Mouse (Mus musculus) limb, embryonic 11.5 days (tissue): ENCODE results near the gene Mmaa. TPM values are rescaled to one million over a fixed set of nuclear protein-coding genes. Genes with fewer than 3 reads are reported as not detected.

Experiments
- ATAC-seq: fragments of 200-750 bp; cut with Nextera tagmentation; 2 replicates; pipeline ENCODE4 v1.8.0; 2017; ENCODE audit warnings: low read depth; ENCODE audit not compliant: insufficient number of reproducible peaks, low FRiP score, low TSS enrichment
- DNase-seq: peaks from one replicate; pipeline ENCODE4 v3.0.0-alpha.2; 2015; ENCODE audit warnings: low spot score
- H3K27ac ChIP-seq: fragments of 300-500 bp; sonication (generic); replicated peaks from 2 replicates; pipeline ENCODE4 v1.5.1; 2014; ENCODE audit warnings: low read depth, mild to moderate bottlenecking, low read length
- H3K27me3 ChIP-seq: fragments of 300-500 bp; sonication (generic); 2 replicates; pipeline ENCODE4 v1.6.1; 2014; ENCODE audit warnings: mild to moderate bottlenecking, low read length, mixed read lengths; ENCODE audit not compliant: control insufficient read depth, insufficient read depth
- H3K36me3 ChIP-seq: fragments of 300-500 bp; sonication (generic); 2 replicates; pipeline ENCODE4 v1.6.1; 2014; ENCODE audit warnings: mild to moderate bottlenecking, low read length, moderate library complexity, mixed read lengths; ENCODE audit not compliant: control insufficient read depth, insufficient read depth
- H3K4me1 ChIP-seq: fragments of 300-500 bp; sonication (generic); 2 replicates; pipeline ENCODE4 v1.6.1; 2014; ENCODE audit warnings: low read length, mixed read lengths; ENCODE audit not compliant: control insufficient read depth, insufficient read depth
- H3K4me2 ChIP-seq: fragments of 300-500 bp; sonication (generic); 2 replicates; pipeline ENCODE4 v1.6.1; 2014; ENCODE audit warnings: low read depth, mild to moderate bottlenecking, moderate library complexity; ENCODE audit not compliant: severe bottlenecking
- H3K4me3 ChIP-seq: fragments of 300-500 bp; sonication (generic); 2 replicates; pipeline ENCODE4 v1.5.1; 2014; ENCODE audit warnings: low read depth, low read length
- H3K9ac ChIP-seq: fragments of 300-500 bp; sonication (generic); 2 replicates; pipeline ENCODE4 v1.6.1; 2014; ENCODE audit warnings: mild to moderate bottlenecking, low read length
- H3K9me3 ChIP-seq: fragments of 300-500 bp; sonication (generic); 2 replicates; pipeline ENCODE4 v1.6.1; 2016; ENCODE audit warnings: low read length; ENCODE audit not compliant: control insufficient read depth
- WGBS: fragments of 180-500 bp; shearing (Covaris S2); extraction: QIAGEN DNeasy Blood & Tissue Kit; methylation state at CpG from one replicate; pipeline ENCODE4 v1.1.7; 2014; 5-methylcytosine and 5-hydroxymethylcytosine counted together
- polyA plus RNA-seq: library from polyadenylated mRNA; unstranded; fragments of >200 nt; fragmentation: Nextera tagmentation; extraction: Ambion mirVana; gene quantifications from 2 replicates; pipeline ENCODE4 v1.2.1, GENCODE M21; 2014

Gene Mmaa
- polyA plus RNA-seq, 1 experiment from 2014 or later, result 12.5 TPM

DNA sequence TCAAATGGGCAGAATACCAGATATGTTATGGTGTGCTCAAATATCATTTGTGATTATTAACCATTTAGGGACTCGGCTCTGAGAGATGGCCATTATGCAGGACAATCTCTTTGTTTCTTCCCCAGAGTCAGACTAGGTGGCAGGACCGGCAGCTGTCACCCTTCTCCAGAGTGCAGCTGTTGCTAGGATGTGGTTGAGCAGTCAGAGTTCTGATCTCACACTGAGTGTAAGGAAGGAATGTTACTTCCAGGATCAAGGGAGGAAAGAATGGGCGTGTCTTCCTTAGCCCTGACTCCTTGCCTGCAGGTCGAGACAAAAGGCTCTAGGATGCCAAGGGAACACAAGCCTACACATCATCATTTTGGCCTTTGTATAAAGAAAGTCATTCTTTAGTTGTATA lies 67.5 kb downstream of the Mmaa start:
- no peak overlapping the region for H3K4me3 ChIP-seq
- H3K27me3 ChIP-seq, result no peaks in the 10 kb centered on the region
- peaks cover 2% of the 10 kb centered on the region; the same call in 1 of the 2 replicates for H3K4me1 ChIP-seq
- no peak overlapping the region for H3K9ac ChIP-seq
- no peak overlapping the region for H3K27ac ChIP-seq
- DNase-seq (peak; percentile 11), ATAC-seq (no peak)
- no peak overlapping the region for H3K4me2 ChIP-seq
- no peaks in the 10 kb centered on the region for H3K9me3 ChIP-seq
- 79% methylated on average over 4 of the region's 4 CpGs for WGBS
- no peaks in the 10 kb centered on the region for H3K36me3 ChIP-seq

DNA sequence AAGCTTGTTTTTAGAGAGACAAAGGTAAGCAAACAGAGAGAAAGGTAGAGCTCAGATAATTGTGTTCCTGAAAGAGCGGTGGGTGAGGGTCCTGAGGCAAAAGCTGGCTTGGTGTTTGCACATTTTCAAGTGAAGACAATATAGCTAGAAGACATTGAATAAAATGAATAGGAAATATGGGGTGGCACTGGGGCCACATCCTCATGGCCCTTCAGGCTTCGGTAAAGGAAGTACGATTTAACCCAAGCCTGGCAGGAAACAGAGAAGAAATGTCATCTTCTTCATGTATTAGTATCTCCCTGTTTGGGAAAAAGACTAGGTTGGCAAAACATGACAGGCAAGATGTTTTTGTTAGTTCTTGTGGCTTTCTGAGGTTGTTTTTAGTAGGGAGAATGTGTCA lies 68.7 kb downstream of the Mmaa start:
- H3K4me2 ChIP-seq, result no peak overlapping the region
- H3K36me3 ChIP-seq, result no peaks in the 10 kb centered on the region
- H3K4me3 ChIP-seq, result no peak overlapping the region
- H3K27ac ChIP-seq, result no peak overlapping the region
- H3K9me3 ChIP-seq, result no peaks in the 10 kb centered on the region
- no peak overlapping the region for H3K9ac ChIP-seq
- 95% methylated on average over 3 of the region's 3 CpGs for WGBS
- H3K27me3 ChIP-seq, result no peaks in the 10 kb centered on the region
- H3K4me1 ChIP-seq, result peaks cover 2% of the 10 kb centered on the region; the same call in 1 of the 2 replicates
- ATAC-seq (no peak), DNase-seq (peak; percentile 9)

DNA sequence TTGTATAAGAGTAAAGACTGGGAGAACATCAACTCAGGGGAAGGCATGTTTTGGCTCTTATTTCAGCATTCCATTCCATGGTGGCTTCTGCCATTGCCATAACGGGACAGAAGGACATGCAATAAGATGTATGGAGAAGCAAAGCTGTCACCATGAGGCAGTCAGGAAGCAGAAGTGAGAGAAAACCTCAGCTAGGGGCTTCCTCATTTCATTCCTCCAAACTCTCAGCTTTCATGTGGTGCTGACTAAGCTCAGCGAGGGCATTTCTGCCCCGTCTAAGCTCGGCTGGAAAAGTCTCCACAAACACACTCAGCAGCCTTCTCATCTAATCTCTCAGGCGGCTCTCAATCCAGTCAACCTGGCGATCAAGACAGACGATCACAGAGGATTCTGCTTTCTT lies 69.2 kb downstream of the Mmaa start:
- ATAC-seq, result no peak
- Histone ChIP-seq H3K4me2 (no peak overlapping the region), H3K27ac (no peak overlapping the region), H3K4me1 (peaks cover 2% of the 10 kb centered on the region; the same call in 1 of the 2 replicates), H3K36me3 (no peaks in the 10 kb centered on the region), H3K9me3 (no peaks in the 10 kb centered on the region), H3K4me3 (no peak overlapping the region), H3K9ac (no peak overlapping the region), H3K27me3 (no peaks in the 10 kb centered on the region)
- DNase-seq, result no peak
- 84% methylated on average over 7 of the region's 7 CpGs for WGBS

DNA sequence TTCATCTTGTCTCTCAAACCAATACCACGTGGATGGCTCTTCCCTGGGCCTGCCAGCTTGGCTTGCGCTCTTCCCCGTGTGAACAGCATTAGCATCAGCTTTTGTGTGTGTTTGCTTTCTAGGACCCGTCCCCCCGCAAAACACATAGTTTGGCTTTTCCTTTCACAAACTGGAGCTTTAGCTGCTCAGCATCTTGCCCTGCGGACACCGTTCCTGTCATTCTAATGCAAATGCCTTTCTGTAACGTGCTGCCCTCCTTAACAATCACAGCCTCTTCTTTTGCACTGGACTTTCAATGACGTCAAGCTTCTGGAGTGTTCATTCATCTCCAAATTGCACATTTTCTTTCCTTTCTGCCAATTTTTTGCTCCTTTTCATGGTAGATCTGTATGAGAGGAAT lies 70.4 kb downstream of the Mmaa start:
- Histone ChIP-seq H3K27me3 (no peaks in the 10 kb centered on the region), H3K27ac (no peak overlapping the region), H3K9me3 (no peaks in the 10 kb centered on the region), H3K4me3 (no peak overlapping the region), H3K4me1 (peaks cover 2% of the 10 kb centered on the region; the same call in 1 of the 2 replicates), H3K36me3 (no peaks in the 10 kb centered on the region), H3K4me2 (no peak overlapping the region), H3K9ac (no peak overlapping the region)
- DNase-seq, result peak; percentile 18
- ATAC-seq, result no peak
- WGBS, result 90% methylated on average over 9 of the region's 9 CpGs

DNA sequence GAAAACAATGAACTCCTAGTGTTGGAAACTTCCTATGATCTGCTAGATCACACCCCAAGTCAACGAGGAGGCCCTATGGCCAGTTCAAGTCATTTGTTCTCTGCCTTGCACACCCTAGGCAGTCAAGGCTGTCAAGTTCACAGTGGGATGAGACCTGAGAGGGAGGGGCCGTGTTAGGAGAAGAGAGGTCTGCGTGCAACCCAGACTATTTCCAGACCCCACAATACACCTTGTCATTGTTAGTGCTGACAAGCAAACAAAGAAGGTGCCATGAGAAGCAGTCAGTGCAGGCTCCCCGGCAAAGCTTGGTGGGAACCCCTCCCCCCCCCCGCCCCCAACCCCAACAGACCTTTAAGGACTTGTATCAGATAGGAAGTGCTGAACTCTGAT lies 72.0 kb downstream of the Mmaa start:
- H3K27me3 ChIP-seq, result no peaks in the 10 kb centered on the region
- no peak for ATAC-seq
- peak; percentile 19 for DNase-seq
- WGBS, result 69% methylated on average over 5 of the region's 5 CpGs
- peaks cover 2% of the 10 kb centered on the region; the same call in 1 of the 2 replicates for H3K4me1 ChIP-seq
- no peak overlapping the region for H3K4me2 ChIP-seq
- H3K9me3 ChIP-seq, result no peaks in the 10 kb centered on the region
- H3K27ac ChIP-seq, result no peak overlapping the region
- no peak overlapping the region for H3K4me3 ChIP-seq
- H3K9ac ChIP-seq, result no peak overlapping the region
- no peaks in the 10 kb centered on the region for H3K36me3 ChIP-seq

DNA sequence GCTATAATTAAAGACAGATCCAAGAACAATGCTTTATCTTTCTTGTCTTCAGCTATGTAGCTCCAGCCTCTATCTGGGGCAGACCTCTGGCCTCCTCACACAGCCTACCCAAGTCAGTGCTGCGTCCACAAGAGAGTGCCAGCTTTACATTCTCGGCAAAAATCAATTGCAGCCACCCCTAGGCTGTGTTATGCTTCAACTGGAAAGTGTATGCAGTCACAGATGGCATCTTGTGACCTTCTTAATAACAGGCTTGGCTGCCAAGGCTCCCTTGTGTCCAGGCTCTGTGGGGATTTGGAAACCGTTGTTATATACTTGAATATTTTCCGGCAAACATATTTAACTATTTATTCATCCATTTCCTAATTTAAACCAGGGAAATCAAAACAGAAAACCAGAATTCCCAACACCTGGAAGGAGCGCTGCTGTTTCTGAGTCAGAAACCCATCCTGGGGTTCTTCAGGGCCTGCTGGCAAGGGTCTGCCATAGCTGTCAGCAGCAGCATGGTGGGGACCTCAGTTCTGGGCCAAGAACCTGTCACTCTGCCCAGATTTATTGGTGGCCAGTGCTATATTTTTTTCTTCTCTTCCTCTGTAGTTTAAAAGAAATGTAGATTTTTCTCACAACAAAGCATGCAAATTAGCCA lies 72.5 kb downstream of the Mmaa start:
- Histone ChIP-seq H3K4me1 (peaks cover 2% of the 10 kb centered on the region; the same call in 1 of the 2 replicates), H3K36me3 (no peaks in the 10 kb centered on the region), H3K9ac (no peak overlapping the region), H3K4me3 (no peak overlapping the region), H3K27ac (0 out of 2 replicates have a peak overlapping the region, but pooled peaks have one; percentile 16), H3K27me3 (no peaks in the 10 kb centered on the region), H3K4me2 (no peak overlapping the region), H3K9me3 (no peaks in the 10 kb centered on the region)
- WGBS, result 60% methylated on average over 5 of the region's 5 CpGs
- DNase-seq, result peak; percentile 23
- ATAC-seq, result no peak

Other genes starting within 250 kb of the Mmaa start
- gene 1700011L22Rik, start 46.4 kb downstream of the Mmaa start, polyA plus RNA-seq, result not detected in 2 replicates
- gene Smad1, start 104.6 kb upstream of the Mmaa start, polyA plus RNA-seq, result 50.4 and 53.3 TPM in 2 replicates